Mouse (Mus musculus) common myeloid progenitor, adult 5-6 weeks (primary cell): ENCODE data around the gene Gm17416. TPM values are rescaled to one million over a fixed set of nuclear protein-coding genes. Genes with fewer than 3 reads are reported as not detected.

ENCODE experiments used
- ATAC-seq: replicated peaks from 2 replicates; pipeline ENCODE4 v1.8.0; 2016; ENCODE audit warnings: low read depth, mild to moderate bottlenecking, moderate TSS enrichment, inconsistent platforms; ENCODE audit not compliant: poor library complexity, severe bottlenecking
- total RNA-seq: library from RNA; stranded (forward); fragments of 200-1000, 187-1606 nt; gene quantifications from 2 replicates; pipeline ENCODE4 v1.2.3, GENCODE M21; 2017

Gm17416 gene
- total RNA-seq, 1 experiment from 2014 or later: not detected

DNA sequence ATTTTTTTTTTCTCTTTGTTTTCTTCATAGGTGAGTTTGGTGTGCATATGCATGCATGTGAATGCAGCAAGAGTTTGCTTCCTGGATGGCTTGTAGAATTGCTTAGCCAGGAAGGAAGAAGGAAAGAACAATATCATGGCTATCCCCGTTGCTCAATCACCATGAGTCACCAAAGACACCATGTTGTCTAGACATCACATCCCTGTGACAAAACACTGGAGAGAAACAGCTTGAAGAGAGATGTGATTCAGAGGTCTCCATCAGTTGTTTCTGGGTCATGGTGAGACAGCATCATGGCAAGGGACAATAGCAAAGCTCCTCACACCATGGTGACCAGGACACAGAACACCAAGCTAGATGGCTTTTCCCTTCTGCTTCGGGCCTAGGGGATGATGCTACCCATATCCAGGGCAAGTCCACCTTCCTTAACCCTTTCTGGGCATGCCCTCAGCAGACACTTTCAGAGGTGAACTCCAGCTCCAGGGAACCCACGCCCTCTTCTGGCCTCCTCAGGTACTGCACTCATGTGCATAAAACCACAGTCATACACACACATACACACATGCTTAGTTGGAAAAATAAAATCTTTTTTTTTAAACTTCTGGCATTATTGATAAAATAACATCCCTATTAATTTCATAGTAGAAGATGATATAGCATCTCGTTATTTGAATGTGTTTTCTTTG lies 32.3 kb downstream of the Gm17416 start:
- ATAC-seq: 0 out of 2 replicates have a peak, but pooled peaks have one; percentile 8

DNA sequence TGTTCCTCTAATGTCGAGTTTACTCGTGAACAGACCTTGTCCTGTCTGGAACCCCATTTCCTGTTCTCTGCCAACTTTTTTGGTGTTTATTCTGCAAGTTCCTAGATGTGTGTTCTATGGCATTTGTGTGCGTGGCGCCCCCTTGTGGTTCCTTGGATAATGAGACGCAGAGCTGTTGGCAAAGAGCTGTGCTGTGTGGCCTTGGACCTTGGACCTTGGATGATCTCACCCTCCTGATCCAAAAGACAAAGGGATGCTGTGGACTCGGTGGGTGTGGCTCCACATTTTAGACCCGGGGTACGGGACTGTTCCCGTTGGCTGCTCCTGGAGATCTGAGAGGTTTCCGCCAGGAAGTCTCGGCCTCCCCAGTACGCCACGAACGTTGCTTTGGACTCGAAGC lies 34.9 kb downstream of the Gm17416 start, which contains the start of gene Defb36:
Defb36 (plus strand) TSS at position 271 of the 400 bp plus-strand sequence.
- 0 out of 2 replicates have a peak, but pooled peaks have one; percentile 54 for ATAC-seq

DNA sequence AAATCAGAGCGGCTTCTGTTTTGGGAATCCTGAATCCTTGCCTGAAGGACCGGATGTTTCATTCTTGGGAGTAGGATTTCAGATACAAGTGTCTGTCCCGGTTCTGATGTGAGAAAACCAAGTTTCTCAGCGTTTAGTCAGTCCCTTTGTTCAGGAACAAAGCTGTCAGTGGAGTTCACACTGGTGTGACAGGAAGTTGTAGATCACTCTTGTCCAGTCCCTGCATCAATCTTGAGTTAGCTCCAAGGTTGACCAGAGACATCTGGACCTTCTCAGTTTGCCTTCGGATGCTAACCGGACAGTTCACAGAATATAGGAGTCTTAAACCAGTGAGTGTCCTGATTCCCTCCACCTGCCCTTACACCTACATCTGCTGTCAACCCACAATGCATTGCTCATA lies 38.6 kb downstream of the Gm17416 start:
- ATAC-seq: no peak

DNA sequence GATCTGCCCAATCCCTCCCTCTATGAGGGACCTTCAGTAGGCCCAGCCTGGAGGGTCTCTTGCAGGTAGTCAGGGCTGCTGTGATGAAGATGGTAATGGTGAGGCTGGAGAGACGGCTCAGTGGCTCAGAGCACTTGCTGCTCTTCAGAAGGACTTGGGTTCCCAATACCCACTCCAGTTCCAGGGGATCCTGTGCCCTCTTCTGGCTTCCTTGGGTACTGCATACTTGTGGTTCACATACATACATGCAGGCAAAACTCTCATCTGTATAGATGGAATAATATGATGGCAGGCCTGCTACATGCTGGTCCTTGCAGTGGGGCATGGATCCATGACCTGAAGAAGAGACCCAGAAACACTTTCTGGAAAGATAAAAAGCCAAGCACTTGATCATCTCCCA lies 39.6 kb downstream of the Gm17416 start:
- no peak for ATAC-seq

DNA sequence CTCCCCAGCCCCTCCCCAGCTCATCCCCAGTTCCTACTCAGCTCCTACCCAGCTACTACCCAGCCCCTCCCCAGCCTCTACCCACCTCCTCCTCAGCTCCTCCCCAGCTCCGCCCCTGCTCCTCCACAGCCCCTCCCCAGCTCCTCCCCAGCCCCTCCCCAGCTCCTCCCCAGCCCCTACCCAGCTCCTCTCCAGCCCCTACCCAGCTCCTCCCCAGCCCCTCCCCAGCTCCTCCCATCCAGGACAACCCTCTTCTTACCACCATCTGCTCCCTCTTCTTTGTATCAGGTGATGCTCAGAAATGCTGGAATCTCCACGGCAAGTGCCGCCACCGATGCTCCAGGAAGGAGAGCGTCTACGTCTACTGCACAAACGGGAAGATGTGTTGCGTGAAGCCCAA lies 43.1 kb downstream of the Gm17416 start:
- ATAC-seq: no peak

DNA sequence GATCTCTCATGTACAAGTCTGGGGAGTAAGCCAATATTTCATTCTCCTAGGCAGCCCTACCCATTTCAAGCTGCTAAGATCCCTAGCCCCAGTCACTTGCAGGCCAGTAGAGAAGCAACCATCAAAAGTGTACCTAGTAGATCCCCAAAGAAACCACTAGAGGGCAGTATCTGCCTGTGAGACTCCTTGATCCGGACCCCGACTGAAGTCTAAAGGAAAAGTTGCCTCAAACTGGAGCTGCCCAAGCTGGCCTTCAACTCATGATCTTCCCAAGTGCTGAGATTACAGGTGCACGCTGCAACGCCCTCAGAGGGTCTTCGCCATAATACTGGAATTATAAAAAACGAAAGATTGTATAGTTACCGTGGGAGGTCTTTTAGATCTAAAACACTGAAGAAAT lies 46.4 kb downstream of the Gm17416 start:
- peak; percentile 88 for ATAC-seq

- ATAC-seq: no peak
These were observed 47.3 kb downstream of the Gm17416 start for GRCm38 (mm10) chr2:152616470-152616869.

GRCm38 (mm10) chr2:152617374-152617773 lies 48.2 kb downstream of the Gm17416 start:
- no peak for ATAC-seq

Other genes with a start within 250 kb of the Gm17416 start
- 45.6 and 61.9 TPM in 2 replicates for gene Rbck1, start 236.7 kb upstream of the Gm17416 start, total RNA-seq
- gene Trib3, start 225.3 kb upstream of the Gm17416 start, total RNA-seq: not detected in 2 replicates
- not detected in 2 replicates for gene Nrsn2, start 192.7 kb upstream of the Gm17416 start, total RNA-seq
- gene Sox12, start 171.3 kb upstream of the Gm17416 start, total RNA-seq: 3.3 and 3.7 TPM in 2 replicates
- gene Zcchc3, start 154.3 kb upstream of the Gm17416 start, total RNA-seq: 3.7 and 4.3 TPM in 2 replicates
- gene 6820408C15Rik, start 153.8 kb upstream of the Gm17416 start, total RNA-seq: not detected in 2 replicates
- gene Defb23, start 104.7 kb upstream of the Gm17416 start, total RNA-seq: not detected in 2 replicates
- not detected in 2 replicates for gene Defb20, start 92.3 kb upstream of the Gm17416 start, total RNA-seq
- gene Defb22, start 79.2 kb upstream of the Gm17416 start, total RNA-seq: not detected in 2 replicates
- not detected in 2 replicates for gene Defb26, start 57.6 kb upstream of the Gm17416 start, total RNA-seq
- not detected in 2 replicates for gene Defb28, start 51.1 kb upstream of the Gm17416 start, total RNA-seq
- gene Defb29, start 29.2 kb upstream of the Gm17416 start, total RNA-seq: not detected in 2 replicates
- not detected in 2 replicates for gene Defb21, start 3.4 kb downstream of the Gm17416 start, total RNA-seq
- gene Defb19, start 11.0 kb downstream of the Gm17416 start, total RNA-seq: not detected in 2 replicates
- gene Defb45, start 30.1 kb downstream of the Gm17416 start, total RNA-seq: not detected in 2 replicates
- not detected in 2 replicates for gene Defb36, start 35.0 kb downstream of the Gm17416 start, total RNA-seq
- gene Defb25, start 53.7 kb downstream of the Gm17416 start, total RNA-seq: not detected in 2 replicates
- 0.50 TPM in 1 of 2 replicates, not detected in the other for gene Rem1, start 57.6 kb downstream of the Gm17416 start, total RNA-seq
- 68.2 and 70.3 TPM in 2 replicates for gene H13, start 100.1 kb downstream of the Gm17416 start, total RNA-seq
- 3.8 and 10.0 TPM in 2 replicates for gene Mcts2, start 117.7 kb downstream of the Gm17416 start, total RNA-seq
- 2.8 and 5.8 TPM in 2 replicates for gene Id1, start 166.9 kb downstream of the Gm17416 start, total RNA-seq
- gene Cox4i2, start 184.8 kb downstream of the Gm17416 start, total RNA-seq: 2.7 and 3.7 TPM in 2 replicates